Mouse (Mus musculus): Measurements from ENCODE around the gene Lhfpl2.

The Lhfpl2 gene

GRCm38 (mm10) chr13:94099087-94099486 is 41.5 kb downstream of the Lhfpl2 start:
- no peak for DNase-seq

- no peak for DNase-seq
Measured at GRCm38 (mm10) chr13:94100361-94100760, 42.8 kb downstream of the Lhfpl2 start.

GRCm38 (mm10) chr13:94101020-94101571 is 43.5 kb downstream of the Lhfpl2 start:
- no peak for DNase-seq

GRCm38 (mm10) chr13:94104866-94105475 is 47.4 kb downstream of the Lhfpl2 start:
- DNase-seq = no peak

DNA sequence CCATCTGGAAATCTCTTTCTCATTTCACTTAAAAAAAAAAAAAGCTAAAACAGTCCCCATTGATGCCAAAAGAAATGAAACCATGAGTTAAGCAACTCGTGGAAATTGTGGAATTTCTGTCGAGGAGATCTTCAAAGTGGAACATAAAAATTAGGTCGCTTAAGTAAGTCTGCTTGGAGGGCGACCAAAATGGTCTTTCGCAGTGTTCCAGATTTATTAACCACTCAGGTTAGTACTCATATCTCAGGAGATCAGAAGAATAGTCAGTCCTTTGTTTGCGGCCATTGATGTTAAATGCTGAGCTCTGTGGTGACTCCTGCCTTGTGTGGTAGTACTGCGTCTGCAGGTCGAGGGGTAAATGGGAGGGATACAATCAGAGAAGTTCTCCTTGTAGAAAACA is 48.8 kb downstream of the Lhfpl2 start:
- DNase-seq = no peak

DNA sequence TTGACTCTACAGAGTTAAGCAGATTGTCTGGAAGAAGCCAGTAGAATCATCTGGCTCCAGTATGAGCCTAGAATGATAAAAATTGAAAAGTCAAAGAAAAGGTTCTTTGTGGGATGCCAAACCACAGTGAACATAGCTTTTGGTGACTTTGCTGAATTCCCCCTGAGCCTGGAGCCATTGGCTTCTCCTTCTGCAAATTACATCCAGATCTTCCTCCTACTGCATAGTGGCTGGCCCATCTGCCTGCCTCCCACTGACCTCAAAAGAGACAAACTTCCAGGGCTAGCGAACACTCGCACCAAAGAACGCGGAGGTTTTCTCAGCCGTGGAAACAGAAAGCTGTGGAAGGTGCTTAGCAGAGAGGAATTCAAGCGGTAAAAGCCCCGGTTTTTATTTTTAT is 49.4 kb downstream of the Lhfpl2 start:
- DNase-seq = no peak

DNA sequence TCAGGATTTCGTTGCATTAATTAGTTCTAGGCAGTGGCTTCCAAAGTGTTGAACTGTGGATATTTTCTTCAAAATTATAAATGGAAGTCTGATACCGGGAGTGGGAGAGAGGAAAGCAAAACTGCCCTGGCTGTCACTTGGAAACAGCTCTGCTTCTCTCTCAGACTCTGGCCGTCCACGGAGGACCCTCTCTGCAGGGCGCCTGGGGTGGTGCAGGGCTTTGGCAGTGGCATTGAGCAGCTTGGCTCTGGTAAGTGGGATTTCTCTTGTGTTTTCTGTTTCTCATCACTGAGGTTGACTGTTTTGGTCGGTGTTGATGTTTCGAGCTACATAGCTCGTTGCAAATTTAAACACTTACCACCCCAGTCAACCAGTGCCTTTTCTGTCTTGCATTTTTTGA is 53.0 kb downstream of the Lhfpl2 start:
- no peak for DNase-seq

DNA sequence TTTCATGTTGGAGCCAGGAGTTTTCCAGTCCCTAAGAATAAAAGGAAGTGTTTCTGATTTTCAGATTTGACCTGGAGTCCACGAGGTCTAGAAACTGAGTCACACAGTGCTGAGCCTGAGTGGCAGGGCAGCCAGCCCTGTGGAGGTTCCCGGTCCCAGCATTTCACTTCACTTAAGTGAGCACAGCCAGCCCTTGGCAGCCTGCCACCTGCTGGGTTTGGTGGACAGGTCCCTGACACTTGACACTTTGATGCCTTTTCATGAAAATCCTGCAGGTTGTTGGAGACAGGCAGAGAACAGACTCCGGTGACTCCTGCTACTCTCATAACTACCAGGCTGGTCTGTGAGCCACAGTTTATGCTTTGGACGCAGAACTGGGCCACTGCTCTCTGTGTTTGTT is 57.9 kb downstream of the Lhfpl2 start:
- no peak for DNase-seq

DNA sequence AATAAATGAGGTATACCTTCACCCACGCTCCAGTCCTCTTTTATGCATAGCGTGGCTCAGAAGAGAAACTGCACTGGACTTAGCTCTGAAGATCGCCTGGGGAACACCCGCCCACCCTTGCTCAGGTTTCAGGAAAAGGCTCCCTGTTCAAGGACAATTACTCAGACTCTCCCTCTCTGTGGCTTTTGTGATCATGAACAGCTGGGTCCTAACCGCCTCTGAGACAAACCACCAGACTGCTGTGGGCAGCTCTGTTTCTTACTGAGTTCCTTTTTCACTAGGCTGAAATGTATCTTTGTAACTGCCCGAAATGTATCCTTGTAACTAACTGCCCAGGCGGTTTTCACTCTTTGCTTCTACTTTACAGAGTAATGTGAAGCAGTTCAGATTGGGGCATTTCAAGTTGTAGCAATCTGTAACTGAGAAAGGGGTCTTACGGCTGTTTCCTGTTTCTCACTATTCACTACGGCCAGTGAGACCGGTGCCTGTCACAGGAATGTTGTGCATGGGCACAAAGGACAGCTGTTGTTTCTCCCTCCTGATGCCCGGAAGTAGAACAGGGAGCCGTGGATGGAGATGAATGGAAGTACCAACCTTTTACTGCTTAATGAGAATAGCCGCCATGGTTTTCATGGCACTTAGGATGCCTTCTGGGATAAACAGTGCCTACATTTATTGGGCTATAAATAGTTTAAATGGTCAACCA is 59.3 kb downstream of the Lhfpl2 start:
- no peak for DNase-seq

GRCm38 (mm10) chr13:94117522-94117921 is 59.9 kb downstream of the Lhfpl2 start:
- DNase-seq = no peak

DNA sequence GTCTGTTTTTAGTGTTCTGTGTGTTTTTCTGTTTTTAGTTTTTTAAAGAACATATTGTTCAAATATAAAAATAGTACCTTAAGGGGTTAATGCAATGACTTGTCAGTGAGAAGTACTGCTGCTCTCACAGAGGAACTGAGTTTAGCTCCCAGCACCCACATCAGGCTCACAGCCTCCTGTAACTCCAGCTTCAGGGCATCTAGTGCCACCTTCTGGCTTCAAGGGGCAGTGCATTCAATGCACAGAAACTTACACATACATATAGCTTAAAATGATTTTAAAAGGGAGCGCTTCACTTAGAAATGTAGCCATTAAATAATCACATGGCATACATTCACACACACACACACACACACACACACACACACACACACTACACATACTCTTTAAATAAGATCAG is 60.5 kb downstream of the Lhfpl2 start:
- no peak for DNase-seq

DNA sequence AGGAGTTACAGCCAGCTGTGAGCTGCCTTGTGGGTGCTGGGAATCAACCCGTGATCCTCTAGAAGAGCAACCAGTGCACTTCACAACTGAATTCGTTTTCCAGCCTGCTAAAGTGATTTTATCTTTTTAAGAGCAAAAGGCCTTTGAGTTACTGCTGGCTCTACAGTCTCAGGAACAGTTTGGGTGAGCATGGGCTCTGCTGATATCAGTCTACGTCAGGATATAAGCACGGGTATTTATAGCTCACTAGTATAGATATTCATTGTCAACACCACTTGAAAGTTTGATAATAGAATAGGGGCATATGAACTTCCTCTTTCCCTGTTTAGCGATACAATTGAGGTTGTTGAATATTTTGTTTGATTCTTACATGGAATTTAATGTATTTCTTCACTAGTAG is 61.7 kb downstream of the Lhfpl2 start:
- no peak for DNase-seq

DNA sequence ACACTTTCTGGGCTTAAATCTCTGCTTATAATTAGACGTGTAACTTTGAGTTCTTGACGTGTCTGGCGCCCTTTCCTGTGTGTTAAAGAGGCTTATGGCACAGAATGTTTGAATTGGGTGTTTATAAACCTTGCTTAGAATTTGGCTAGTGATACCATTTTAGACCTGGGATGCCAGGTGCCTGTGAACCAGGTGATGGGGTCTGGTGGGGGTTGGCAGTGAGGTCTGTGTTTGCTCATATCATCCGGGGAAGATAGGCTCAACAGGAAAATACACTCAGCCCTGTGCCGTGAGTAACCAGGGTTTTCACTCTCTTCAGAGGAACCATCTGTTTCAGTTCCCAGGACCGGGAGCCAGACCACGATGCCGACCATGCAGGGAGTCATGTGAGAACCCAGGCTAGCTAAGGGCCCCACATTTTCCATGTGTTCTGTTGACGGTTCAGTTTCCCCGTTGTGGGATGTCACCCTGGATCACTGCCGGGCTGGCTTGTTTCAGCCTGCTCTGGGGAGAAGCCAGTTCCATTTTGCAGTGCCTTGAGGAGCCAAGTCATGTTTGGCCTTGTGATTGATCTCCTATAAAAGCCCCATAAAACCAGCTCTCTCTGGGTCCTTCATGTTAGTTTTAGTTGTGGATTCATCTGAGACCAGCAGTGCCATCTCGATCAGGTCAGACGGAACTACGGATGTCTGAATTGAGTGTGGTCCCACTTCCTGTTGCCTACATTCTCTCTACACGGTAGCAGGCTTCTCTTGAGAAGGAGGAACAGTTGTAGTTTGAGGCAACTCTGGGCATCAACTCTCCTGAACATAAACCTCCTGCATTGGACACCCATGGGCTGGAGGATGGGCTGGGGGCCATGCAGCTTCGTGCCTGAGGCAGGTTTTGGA is 65.4 kb downstream of the Lhfpl2 start:
- DNase-seq = peak in 1 of 2 experiments; percentile 5

DNA sequence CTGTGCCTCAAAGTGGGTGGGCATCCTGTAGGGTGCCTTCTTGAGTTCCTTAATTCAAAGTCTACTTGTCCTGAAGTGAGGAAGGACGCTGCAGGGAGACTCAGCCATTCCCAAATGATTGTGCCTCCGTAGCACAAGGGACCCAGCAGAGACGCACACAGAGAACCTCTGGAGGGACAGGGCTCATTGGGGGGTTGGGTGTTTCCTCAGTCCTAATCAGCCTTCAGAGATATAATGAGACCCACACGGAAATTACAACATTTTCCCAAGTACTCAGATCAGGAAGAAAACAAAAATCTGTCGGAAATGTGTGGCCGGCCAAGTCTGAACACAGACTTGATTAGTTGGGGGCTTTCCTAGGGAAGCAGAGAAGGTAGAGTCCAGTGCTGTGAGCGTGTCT is 72.8 kb downstream of the Lhfpl2 start:
- no peak for DNase-seq

GRCm38 (mm10) chr13:94131135-94131534 is 73.5 kb downstream of the Lhfpl2 start:
- DNase-seq = no peak

GRCm38 (mm10) chr13:94132187-94132995 is 74.8 kb downstream of the Lhfpl2 start:
- DNase-seq = peak in 1 of 2 experiments; percentile 8

DNA sequence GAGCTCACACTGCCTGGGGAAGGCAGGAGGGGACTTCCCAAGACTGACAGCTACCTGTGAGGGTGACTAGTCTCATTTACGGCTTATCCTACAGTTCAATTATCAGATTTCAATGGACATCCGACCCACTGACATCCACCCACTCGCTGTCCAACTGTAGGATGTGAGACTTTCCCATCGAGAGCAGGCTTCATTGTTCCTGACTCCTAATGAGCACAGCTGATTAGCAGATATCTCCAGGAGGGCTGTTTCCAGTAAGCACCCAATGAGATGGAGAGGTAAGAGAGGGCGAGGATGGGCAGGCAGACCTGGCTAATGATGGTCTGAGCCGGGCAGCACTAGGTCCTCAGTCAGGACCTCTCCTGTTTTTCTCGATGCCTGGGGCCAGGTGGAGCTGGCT is 77.0 kb downstream of the Lhfpl2 start:
- no peak for DNase-seq

DNA sequence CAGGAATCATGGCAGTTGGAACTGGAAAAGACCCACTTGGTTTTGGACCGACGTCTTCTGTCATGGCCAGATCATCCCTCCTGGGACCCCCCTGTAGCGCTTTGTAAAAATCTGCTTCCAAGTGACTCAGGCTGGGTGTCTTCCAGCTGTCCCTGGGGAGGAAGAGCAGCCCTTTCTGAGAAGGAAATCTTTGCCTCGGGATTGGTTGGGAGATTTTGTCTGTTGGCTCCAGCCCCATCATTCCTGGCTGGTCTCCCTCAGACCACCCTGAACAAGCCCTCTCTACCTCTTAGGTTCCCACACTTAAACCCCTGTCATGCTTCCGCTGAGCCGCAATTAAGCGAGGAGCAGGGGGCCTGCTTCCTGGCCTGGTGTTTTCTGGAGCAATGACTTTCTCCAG is 77.6 kb downstream of the Lhfpl2 start:
- no peak for DNase-seq

GRCm38 (mm10) chr13:94139713-94140445 is 82.3 kb downstream of the Lhfpl2 start:
- DNase-seq = no peak

DNA sequence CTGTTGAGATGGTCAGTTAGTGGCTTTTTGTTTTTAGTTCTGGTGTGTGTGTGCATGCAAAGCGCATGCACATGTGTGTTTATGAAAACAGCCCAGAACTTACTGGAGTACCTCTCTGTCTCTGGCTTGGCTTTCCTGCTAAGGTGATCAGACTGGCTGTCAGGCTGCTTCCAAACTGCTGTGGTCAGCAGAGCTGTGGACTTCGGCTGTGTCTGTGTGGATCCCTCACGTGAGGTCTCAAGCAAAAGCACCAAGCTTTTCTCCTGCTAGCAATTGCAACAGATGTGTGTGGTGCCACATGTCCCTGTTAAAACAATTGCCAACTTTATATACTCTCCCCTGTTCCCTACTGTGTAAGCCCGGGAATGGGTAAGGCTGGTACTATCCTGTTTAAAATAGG is 82.8 kb downstream of the Lhfpl2 start:
- DNase-seq = no peak

GRCm38 (mm10) chr13:94143063-94143652 is 85.6 kb downstream of the Lhfpl2 start:
- DNase-seq = no peak
